Mouse (Mus musculus) frontal cortex, postnatal 14 days (tissue): ENCODE measurements around the gene Vinac1.
A peak's percentile ranks its signal among the peaks of the same experiment; 100 is the strongest.

Experiments used
- DNase-seq, 2 experiments: peaks; one replicate each; pipeline ENCODE4 v3.0.0; 2022; ENCODE audit warnings: low spot score in 2 of 2

Gene Vinac1

GRCm38 (mm10) chr2:129047811-129048210, at the start of gene Vinac1:
Vinac1 (minus strand) TSS chr2:129048172.
- no peak for DNase-seq

DNA sequence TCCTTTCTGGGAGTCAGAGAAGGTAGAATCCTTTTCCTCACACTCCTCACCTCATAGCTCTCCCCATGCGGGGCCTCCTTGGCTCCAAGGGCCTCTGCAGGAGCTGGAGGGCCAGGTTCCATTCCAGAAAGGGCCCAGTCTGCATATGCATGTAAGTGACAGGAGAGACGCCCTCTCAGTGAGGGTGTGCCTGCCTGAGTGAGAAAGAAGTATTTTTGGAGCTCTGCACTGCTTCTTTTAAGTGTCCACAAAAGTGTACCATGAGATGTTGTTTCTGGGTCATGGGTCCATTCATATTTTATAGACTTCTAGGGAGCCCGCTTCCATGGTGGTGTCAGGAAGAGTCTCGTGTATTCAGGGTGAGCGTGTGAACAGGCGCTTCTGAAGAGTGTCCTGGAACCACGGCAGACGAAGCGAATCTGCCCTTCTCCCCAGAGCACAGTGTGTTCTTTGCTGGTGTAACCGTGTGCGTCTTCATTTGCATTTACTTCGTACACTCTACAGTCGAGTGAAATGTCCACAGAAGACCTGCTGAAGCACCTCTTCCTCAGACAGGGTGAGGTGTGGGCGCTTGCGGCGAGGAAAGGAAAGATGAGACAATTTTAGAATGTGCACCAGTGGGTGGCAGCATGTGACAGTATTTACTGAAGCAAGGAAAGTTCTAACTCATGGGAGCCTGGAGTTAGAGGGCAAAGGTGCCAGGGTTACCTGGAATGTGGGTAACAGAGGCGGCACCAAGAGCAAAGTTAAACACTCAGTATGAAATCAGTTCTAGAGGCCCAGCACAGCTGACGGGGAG, 46.2 kb upstream of the Vinac1 start:
- no peak for DNase-seq

DNA sequence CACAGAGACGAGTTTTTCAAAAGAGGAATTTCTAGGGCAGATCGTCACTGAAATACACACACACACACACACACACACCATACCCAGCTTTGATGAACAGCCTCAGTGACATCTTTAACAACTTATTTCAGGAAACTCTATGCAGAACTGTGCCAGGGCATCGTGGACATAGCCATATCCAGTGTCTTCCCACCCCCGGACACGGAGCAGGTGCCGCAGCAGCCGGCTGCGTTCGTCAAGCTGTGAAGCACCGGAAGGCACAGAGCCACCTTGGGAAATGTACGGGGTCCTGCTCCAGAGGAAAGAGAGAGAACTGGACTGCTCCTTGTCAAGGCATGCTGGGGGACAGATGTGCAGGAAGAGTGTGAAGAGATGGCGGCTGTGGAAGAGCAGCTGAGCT, 44.8 kb upstream of the Vinac1 start:
- peak in 1 of 2 experiments; percentile 15 for DNase-seq

DNA sequence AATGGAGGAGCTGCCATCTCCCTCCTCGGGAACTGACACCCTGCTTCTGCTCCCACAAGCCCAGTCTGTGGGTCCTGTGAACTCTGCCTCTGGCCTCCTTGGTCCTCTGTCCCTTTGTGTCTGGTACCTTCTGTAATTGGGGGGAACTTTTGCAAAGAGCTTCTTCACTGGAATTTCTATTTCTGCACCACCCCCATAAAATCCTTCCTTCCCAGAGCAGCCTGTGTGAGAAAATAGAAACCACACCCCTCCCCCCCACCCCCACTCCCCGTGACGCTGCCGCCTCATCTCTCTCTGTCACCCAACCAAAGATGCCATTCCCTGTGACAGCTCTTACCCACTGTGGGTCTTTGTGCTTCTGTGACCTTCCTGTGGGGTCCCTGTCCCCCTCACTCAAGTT, 42.4 kb upstream of the Vinac1 start:
- no peak for DNase-seq

GRCm38 (mm10) chr2:129087520-129087919, 39.5 kb upstream of the Vinac1 start:
- DNase-seq: no peak

GRCm38 (mm10) chr2:129084959-129085358, 37.0 kb upstream of the Vinac1 start:
- no peak for DNase-seq

DNA sequence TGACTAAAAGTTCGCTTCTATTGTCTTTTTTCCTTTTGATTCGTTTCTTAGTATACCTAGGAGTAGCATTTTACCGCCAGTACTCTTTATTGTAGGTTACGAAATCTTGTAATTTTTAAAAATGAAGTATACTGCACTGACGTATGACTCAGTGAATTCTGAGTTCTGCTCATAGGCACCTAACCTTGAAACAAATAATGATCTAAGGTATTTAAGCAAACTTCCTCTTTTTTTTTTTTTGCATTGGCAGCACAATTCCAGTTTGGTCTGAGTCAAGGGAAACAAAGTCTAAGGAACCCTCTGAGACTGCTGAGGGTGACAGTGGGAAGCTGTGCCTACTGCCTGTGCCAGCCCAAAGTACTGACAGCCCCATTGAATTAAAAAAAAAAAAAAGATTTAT, 35.5 kb upstream of the Vinac1 start:
- no peak for DNase-seq

DNA sequence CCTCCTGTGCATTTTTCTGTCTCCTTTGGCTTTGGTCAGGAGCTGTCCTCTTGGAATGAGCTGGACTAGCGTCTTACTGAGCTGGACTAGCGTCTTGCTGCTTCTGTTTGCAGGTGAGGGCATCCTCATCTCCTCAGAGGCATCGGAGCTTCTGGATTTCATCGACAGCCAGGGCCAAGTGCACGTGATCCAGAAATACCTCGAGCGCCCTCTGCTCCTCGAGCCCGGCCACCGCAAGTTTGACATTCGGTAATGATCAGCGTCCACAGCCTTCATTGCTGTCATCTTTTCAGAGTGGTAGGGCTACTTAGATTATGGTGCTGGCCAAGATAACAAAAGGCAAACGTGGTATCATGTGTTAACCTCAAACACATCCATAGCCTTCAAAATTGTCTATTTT, 33.1 kb upstream of the Vinac1 start:
- no peak for DNase-seq

- DNase-seq: no peak
Observed at GRCm38 (mm10) chr2:129079194-129079593, 31.2 kb upstream of the Vinac1 start.

GRCm38 (mm10) chr2:129078313-129078712, 30.3 kb upstream of the Vinac1 start:
- DNase-seq: no peak

DNA sequence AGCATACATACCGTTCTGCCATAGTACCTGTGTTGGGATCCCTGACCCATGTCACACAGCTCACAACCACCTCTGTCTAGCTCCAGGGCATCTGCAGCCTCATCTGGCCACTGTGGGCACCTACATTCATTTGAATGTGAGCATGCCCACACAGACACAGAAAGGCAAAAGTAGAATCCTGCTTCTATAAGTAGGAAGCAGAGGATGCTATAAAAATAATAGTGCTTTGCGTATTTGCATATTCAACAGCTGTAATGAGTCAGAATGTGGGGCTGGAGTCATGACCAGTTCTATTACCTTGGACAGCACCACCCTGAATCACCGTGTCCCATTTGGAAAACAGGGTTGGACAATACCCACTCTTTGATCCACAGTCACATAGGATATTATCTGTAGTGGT, 22.3 kb upstream of the Vinac1 start:
- no peak for DNase-seq

GRCm38 (mm10) chr2:129066326-129066725, 18.4 kb upstream of the Vinac1 start:
- DNase-seq: peak; percentile 30 to 49

DNA sequence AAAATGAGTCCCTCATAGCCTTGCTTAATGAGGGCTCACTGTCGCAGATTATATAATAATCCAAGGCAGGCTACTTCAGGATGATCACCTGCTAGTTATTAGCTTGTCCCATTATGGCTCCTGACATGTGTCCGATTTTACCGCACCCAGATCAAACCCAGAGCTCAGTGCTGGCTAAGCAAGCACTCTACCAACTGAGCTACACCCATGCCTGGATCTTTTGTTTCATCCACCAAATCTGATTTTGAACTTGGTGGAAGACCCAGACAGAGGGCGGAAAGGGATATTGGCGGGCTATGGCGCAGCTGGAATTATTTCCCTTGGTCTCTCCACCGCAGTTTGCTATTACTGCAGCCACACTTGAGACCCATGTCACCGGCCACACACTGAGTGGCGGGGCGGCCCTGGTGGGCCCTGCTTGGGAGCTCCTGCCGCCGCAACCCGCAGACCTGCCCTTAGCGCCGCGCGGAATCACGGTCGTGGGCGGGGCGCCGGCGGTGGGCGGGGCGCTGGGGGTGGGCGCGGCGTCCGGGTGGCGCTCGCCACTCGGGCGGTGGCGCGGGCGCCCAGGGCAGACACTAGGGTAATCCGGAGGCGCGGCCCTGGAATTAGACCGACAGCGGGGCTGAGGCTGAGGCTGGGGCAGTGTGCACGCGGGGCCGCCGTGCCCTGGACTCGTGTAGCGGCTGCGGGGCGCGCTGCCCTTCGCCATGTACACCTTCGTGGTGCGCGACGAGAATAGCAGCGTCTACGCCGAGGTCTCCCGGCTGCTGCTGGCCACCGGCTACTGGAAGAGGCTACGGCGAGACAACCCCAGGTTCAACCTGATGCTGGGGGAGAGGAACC, 17.7 kb upstream of the Vinac1 start, which contains the start of gene Ttl:
Gene Ttl (plus strand): TSS at position 506 of the 846 bp plus-strand sequence.
- peak; percentile 27 to 62 for DNase-seq

DNA sequence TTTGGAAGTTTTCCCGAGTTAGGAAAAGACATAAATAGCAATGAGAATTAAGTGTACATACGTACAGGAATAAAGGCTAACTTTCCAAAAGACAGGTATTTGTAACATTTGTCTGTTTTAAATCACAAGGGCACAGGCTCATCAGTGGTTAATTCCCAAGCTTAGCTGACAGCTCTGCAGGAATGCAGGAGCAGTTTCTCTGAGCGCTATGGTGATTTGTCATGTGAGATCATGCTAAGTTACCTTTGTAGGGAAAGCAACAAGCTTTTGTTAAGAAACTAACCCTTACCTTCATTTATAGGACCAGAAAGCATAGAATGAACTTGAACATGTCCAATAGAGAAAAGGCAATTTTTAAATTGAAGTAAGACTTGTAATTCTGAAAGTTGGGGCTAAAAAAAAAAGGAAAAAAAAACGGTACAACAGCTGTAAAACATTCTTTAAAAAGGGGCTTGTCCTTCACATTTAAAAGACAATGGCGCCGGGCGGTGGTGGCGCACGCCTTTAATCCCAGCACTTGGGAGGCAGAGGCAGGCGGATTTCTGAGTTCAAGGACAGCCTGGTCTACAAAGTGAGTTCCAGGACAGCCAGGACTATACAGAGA, 13.6 kb upstream of the Vinac1 start:
- no peak for DNase-seq

- DNase-seq: no peak
Observed at GRCm38 (mm10) chr2:129057920-129058361, 10.0 kb upstream of the Vinac1 start.

GRCm38 (mm10) chr2:129057256-129057655, 9.3 kb upstream of the Vinac1 start:
- DNase-seq: no peak

DNA sequence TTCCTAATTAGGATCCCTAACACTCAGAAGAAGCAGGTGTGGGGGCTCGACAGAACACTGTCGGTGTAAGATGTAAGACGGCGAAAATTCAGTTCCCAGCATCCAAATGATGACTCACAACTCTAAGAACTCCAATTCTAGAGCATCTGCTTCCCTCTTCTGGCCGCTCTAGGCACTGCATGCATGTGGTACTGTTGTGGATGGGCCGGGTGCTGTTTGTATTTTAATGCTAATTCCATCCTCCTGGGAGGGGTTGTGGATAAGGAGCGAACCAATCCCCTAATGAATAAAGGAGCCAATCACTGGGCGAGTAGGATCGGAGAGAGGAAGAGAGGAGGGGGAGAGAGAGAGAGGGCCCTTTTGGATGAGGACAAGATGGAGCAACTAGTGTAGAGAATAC, 8.6 kb upstream of the Vinac1 start:
- no peak for DNase-seq

DNA sequence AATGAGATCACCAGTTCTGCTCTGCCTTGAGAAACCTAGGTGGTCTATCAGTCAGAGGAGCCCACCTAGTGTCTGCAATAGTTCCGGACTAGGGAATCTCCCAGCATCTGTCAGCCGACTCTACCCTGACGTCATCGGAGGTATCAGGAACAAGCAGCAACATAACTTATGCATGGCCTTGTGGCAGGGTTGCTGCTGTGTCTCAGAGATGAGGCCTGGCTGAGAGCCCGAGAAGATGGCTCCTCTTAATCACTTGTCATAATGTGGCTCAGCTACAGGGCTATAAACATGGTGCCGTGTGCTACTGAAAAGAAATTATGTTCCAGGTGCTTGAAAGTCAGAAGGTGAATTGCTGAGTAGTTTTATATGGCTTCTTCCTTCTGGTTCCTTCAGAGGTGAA, 7.8 kb upstream of the Vinac1 start:
- DNase-seq: no peak

- no peak for DNase-seq
Observed at GRCm38 (mm10) chr2:129052451-129052983, 4.5 kb upstream of the Vinac1 start.

GRCm38 (mm10) chr2:129046846-129047196, 1.2 kb downstream of the Vinac1 start:
- DNase-seq: no peak

DNA sequence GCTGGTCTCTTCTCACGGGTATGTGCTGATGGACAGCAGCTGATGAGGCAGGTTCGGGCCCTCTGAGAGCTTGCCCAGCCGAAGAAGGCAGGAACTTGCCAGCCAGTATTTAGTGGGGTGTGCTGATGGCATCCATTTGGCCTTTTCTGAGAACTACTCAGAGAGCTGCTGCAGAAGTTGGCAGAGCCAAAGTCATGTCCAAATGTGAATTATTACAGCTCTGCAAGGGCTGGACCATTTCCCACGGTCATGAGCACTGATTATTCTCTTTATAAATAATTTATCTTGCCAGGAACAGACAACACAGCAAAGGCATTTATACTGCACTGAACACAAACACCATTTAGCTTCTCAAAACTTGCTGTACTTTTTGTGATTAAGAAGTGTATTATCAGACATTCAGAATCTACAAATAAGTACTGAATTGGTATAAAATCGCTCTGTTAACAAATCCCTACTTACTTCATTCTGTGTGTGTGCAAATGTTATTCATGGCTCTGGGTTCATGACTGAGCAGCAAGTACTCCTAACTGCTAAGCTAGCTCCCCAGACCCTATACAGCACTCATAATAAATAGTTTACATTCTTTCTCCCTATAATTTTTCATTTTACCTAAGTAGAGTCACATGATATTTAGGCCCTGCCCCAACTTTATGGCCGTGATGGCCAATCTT, 1.7 kb downstream of the Vinac1 start:
- no peak for DNase-seq

- DNase-seq: no peak
Observed at GRCm38 (mm10) chr2:129040567-129040966, 7.4 kb downstream of the Vinac1 start.
